Mouse (Mus musculus) heart, embryonic 14.5 days (tissue): ENCODE results near the gene Hopx. TPM values are rescaled to one million over a fixed set of nuclear protein-coding genes. Genes with fewer than 3 reads are reported as not detected.

Experiments used
- ATAC-seq: fragments of 200-750 bp; cut with Nextera tagmentation; 2 replicates; pipeline ENCODE4 v1.8.0; 2017; ENCODE audit warnings: low read depth, moderate TSS enrichment; ENCODE audit not compliant: insufficient number of reproducible peaks, insufficient read depth, low FRiP score
- H3K27ac ChIP-seq, 2 experiments: fragments of 200-500 bp in 1 of 2; fragments of 300-500 bp in 1 of 2; sonication (generic) in 1 of 2; replicated peaks in 1 of 2; 2 replicates each; pipeline ENCODE4 v1.5.1; 2012 to 2014; ENCODE audit warnings: low read depth in 2 of 2, low read length in 2 of 2, control low read depth in 1 of 2, mild to moderate bottlenecking in 1 of 2, mixed read lengths in 1 of 2; ENCODE audit not compliant: control insufficient read depth in 1 of 2, insufficient read depth in 1 of 2
- H3K27me3 ChIP-seq: fragments of 300-500 bp; sonication (generic); 2 replicates; pipeline ENCODE4 v1.6.1; 2014; ENCODE audit warnings: mild to moderate bottlenecking, low read length, control low read depth; ENCODE audit not compliant: control insufficient read depth, insufficient read depth
- H3K36me3 ChIP-seq: fragments of 300-500 bp; sonication (generic); 2 replicates; pipeline ENCODE4 v1.6.1; 2014; ENCODE audit warnings: mild to moderate bottlenecking, control low read depth, low read length, mixed read lengths; ENCODE audit not compliant: control insufficient read depth, insufficient read depth
- H3K4me1 ChIP-seq, 2 experiments: fragments of 200-500 bp in 1 of 2; fragments of 300-500 bp in 1 of 2; sonication (generic) in 1 of 2; 2 replicates each; pipeline ENCODE4 v1.6.1; 2012 to 2014; ENCODE audit warnings: low read length in 2 of 2, control low read depth in 1 of 2, mixed read lengths in 1 of 2; ENCODE audit not compliant: control insufficient read depth in 2 of 2, insufficient read depth in 2 of 2
- H3K4me2 ChIP-seq: fragments of 300-500 bp; sonication (generic); 2 replicates; pipeline ENCODE4 v1.6.1; 2014; ENCODE audit warnings: mild to moderate bottlenecking, low read length
- H3K4me3 ChIP-seq, 2 experiments: fragments of 200-500 bp in 1 of 2; fragments of 300-500 bp in 1 of 2; sonication (generic) in 1 of 2; 2 replicates each; pipeline ENCODE4 v1.5.1; 2012 to 2014; ENCODE audit warnings: low read length in 2 of 2, mild to moderate bottlenecking in 2 of 2, control low read depth in 1 of 2, low read depth in 1 of 2, moderate library complexity in 1 of 2; ENCODE audit not compliant: control insufficient read depth in 1 of 2, insufficient read depth in 1 of 2
- H3K9ac ChIP-seq: fragments of 300-500 bp; sonication (generic); 2 replicates; pipeline ENCODE4 v1.6.1; 2014; ENCODE audit warnings: mild to moderate bottlenecking, low read length
- H3K9me3 ChIP-seq: fragments of 300-500 bp; sonication (generic); 2 replicates; pipeline ENCODE4 v1.6.1; 2016; ENCODE audit warnings: low read length, control low read depth; ENCODE audit not compliant: control insufficient read depth
- WGBS: fragments of 180-500 bp; shearing (Covaris S2); extraction: QIAGEN DNeasy Blood & Tissue Kit; methylation state at CpG from one replicate; pipeline ENCODE4 v1.1.7; 2014; 5-methylcytosine and 5-hydroxymethylcytosine counted together
- polyA plus RNA-seq: library from polyadenylated mRNA; unstranded; fragments of >200 nt; fragmentation: Nextera tagmentation; extraction: Ambion mirVana; gene quantifications from 2 replicates; pipeline ENCODE4 v1.2.1, GENCODE M21; 2014

Hopx gene
- polyA plus RNA-seq, 1 experiment from 2014 or later: 34.0 TPM

GRCm38 (mm10) chr5:77132457-77133135 is 17.7 kb upstream of the Hopx start:
- no peak overlapping the region for H3K9ac ChIP-seq
- peaks cover 28 to 43% of the 10 kb centered on the region in 2 experiments for H3K4me1 ChIP-seq
- H3K9me3 ChIP-seq: peaks cover 10% of the 10 kb centered on the region; the same call in 1 of the 2 replicates
- no peaks in the 10 kb centered on the region for H3K36me3 ChIP-seq
- no peak overlapping the region for H3K4me2 ChIP-seq
- peak overlapping the region in 1 of 2 experiments; percentile 93; a peak in 1 of 4 replicates for H3K27ac ChIP-seq
- H3K27me3 ChIP-seq: no peaks in the 10 kb centered on the region
- 84% methylated on average over 2 of the region's 2 CpGs for whole genome bisulfite sequencing
- no peak for ATAC-seq
- H3K4me3 ChIP-seq: no peak overlapping the region

GRCm38 (mm10) chr5:77131879-77132278 is 17.0 kb upstream of the Hopx start:
- no peaks in the 10 kb centered on the region for H3K36me3 ChIP-seq
- no peak overlapping the region for H3K4me3 ChIP-seq
- no peak for ATAC-seq
- no peak overlapping the region for H3K4me2 ChIP-seq
- H3K27ac ChIP-seq: peak overlapping the region; percentile 93; a peak in 3 of 4 replicates
- WGBS: 90% methylated on average over 8 of the region's 8 CpGs
- no peak overlapping the region for H3K9ac ChIP-seq
- no peaks in the 10 kb centered on the region for H3K27me3 ChIP-seq
- H3K4me1 ChIP-seq: peaks cover 27 to 45% of the 10 kb centered on the region in 2 experiments
- H3K9me3 ChIP-seq: peaks cover 10% of the 10 kb centered on the region; the same call in 1 of the 2 replicates

DNA sequence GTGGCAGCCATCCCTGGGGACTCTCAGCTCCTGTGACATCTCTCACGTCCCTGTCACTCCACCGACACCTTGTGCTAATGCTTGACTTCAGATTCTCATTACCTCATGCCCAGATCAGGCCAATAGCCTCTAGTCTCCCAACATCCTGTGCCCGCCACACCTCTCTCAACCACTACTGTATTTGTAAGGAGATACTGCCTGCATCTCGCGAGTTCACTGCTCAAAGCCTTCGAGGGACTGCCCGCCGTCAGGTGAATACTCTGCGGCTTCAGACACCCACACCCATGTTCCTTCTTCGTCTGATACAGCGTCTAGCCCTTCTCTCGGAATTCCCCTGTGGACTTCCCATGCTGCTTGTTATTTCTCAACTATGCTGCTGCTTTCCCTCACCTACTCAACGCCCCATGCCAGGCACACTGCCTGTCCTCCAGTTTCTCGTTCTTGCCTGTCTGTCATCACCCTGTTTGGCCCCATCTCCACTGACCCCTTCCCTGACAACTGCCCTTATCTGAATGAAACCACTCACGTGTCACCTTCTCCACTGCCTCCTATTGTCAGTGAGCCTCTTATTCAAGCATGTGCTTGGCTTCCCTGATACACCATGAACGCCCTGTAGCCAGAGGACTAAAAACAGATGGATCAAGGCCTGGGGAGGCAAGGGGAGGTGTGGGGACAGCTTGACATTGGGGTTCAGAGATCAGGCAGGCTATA is 15.5 kb upstream of the Hopx start:
- Histone ChIP-seq H3K4me3 (0 out of 4 replicates have a peak overlapping the region, but pooled peaks of 1 of the 2 experiments have one; percentile 1), H3K27me3 (no peaks in the 10 kb centered on the region), H3K27ac (peak overlapping the region; percentile 93), H3K4me1 (peaks cover 25 to 50% of the 10 kb centered on the region in 2 experiments), H3K9me3 (peaks cover 10% of the 10 kb centered on the region; the same call in 1 of the 2 replicates), H3K4me2 (peak overlapping the region; percentile 56), H3K9ac (peak overlapping the region; percentile 42), H3K36me3 (no peaks in the 10 kb centered on the region)
- WGBS: 13% methylated on average over 16 of the region's 16 CpGs
- ATAC-seq: peak; percentile 88

GRCm38 (mm10) chr5:77129907-77130306 is 15.0 kb upstream of the Hopx start:
- peak overlapping the region; percentile 42 for H3K9ac ChIP-seq
- ATAC-seq: peak; percentile 66
- peaks cover 25 to 53% of the 10 kb centered on the region in 2 experiments for H3K4me1 ChIP-seq
- WGBS: 0% methylated on average over 2 of the region's 2 CpGs
- H3K27ac ChIP-seq: peak overlapping the region; percentile 93
- H3K27me3 ChIP-seq: no peaks in the 10 kb centered on the region
- no peaks in the 10 kb centered on the region for H3K36me3 ChIP-seq
- no peak overlapping the region for H3K4me3 ChIP-seq
- peak overlapping the region; percentile 56 for H3K4me2 ChIP-seq
- H3K9me3 ChIP-seq: peaks cover 10% of the 10 kb centered on the region; the same call in 1 of the 2 replicates

DNA sequence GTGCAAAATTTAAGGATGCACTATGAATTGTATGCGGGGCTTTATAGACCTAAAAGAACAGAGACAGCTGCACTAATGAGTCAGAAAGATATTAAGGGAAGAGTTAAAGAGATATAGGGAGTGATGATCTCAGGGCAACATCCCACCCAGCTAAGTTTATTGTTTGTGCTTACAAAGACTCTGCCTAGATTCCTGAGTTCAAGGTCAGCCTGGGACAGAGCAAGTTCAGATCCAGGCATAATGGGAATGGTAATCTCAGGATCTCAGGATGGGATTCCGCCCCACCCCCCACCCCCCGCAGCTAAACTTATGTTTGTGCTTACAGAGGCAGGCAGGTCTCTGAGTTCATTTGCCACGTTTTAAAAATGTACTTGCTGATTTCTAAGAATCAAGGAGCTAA is 13.9 kb upstream of the Hopx start:
- 86% methylated on average over 4 of the region's 4 CpGs for WGBS
- peaks cover 27 to 55% of the 10 kb centered on the region in 2 experiments for H3K4me1 ChIP-seq
- H3K27me3 ChIP-seq: no peaks in the 10 kb centered on the region
- H3K4me2 ChIP-seq: no peak overlapping the region
- peaks cover 10% of the 10 kb centered on the region; the same call in 1 of the 2 replicates for H3K9me3 ChIP-seq
- H3K4me3 ChIP-seq: no peak overlapping the region
- H3K9ac ChIP-seq: no peak overlapping the region
- H3K27ac ChIP-seq: peak overlapping the region; percentile 23 to 93; a peak in 2 of 4 replicates
- no peaks in the 10 kb centered on the region for H3K36me3 ChIP-seq
- no peak for ATAC-seq

- Histone ChIP-seq H3K4me2 (peak overlapping the region; percentile 32), H3K27ac (peak overlapping the region; percentile 67 to 78), H3K27me3 (no peaks in the 10 kb centered on the region), H3K9ac (no peak overlapping the region), H3K36me3 (no peaks in the 10 kb centered on the region), H3K4me1 (peaks cover 28 to 55% of the 10 kb centered on the region in 2 experiments), H3K4me3 (no peak overlapping the region), H3K9me3 (peaks cover 10% of the 10 kb centered on the region; the same call in 1 of the 2 replicates)
- ATAC-seq: no peak
- 44% methylated on average over 3 of the region's 3 CpGs for WGBS
Observed at GRCm38 (mm10) chr5:77126415-77126968, 11.6 kb upstream of the Hopx start.

DNA sequence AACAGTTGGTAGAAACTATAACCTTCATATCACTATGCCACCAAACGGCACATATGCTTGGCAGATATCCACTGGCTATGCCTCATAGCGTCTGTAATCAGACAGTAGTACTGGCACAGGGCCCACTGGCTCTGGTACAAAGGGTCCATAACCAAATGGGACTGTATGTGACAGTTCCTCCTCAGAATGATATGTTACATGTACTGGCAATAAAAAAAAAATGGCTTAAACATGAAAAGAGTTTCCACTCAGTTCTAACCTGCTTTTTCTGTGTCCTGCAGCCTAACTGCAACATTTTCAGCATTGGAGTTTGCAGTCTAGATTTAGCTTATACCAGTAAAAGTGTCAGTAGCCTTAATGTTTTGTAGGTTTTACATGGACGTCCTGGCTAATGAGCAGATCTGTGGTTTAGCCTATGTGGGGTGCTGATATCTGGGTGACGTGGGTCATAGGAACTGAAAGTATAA is 9.9 kb upstream of the Hopx start:
- no peak for ATAC-seq
- H3K4me3 ChIP-seq: no peak overlapping the region
- peak overlapping the region; percentile 66 to 72; a peak in 3 of 4 replicates for H3K27ac ChIP-seq
- H3K27me3 ChIP-seq: no peaks in the 10 kb centered on the region
- 41% methylated on average over 4 of the region's 4 CpGs for WGBS
- H3K4me2 ChIP-seq: no peak overlapping the region
- peaks cover 24 to 45% of the 10 kb centered on the region in 2 experiments for H3K4me1 ChIP-seq
- H3K36me3 ChIP-seq: no peaks in the 10 kb centered on the region
- no peak overlapping the region for H3K9ac ChIP-seq
- H3K9me3 ChIP-seq: peaks cover 10% of the 10 kb centered on the region; the same call in 1 of the 2 replicates
